Mouse (Mus musculus) stomach, postnatal 0 days (tissue): ENCODE results near the gene Nln.

Experiments
- CTCF ChIP-seq: IDR thresholded peaks from 2 replicates; pipeline ENCODE4 v1.5.1; 2016; ENCODE audit warnings: antibody characterized with exemption, low read depth, mild to moderate bottlenecking, moderate library complexity
- EP300 ChIP-seq: optimal IDR thresholded peaks from 2 replicates; pipeline ENCODE3; 2016; ENCODE audit warnings: antibody characterized with exemption

DNA sequence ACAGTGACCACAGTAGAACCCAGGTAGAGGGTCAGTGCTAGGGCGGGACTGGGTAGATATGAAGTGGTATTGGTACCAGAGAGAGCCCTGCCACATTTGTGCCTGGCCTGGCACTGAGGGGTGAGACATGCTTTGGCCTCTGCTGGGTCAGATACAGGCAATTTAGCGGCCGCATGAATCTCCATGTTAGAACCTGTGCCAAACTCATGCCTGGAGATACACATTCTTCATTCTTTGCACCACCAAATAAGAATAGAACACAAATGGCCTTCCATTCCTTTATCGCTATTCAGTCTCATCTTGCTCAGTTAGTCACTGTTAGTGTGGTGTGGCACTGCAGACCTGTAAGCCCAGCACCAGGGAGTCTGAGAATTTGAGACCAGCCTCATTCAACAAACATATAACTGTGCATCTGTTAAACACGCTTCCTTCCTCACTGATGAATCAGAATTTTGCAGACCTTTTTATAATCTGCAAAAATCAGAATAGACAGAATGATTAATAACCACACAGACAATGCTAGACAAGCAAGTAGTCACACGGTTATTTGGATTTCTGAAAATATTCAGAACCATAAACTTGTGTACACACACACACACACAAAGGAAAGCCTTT lies 104.1 kb downstream of the Nln start:
- TF ChIP-seq CTCF: no peak
- TF ChIP-seq EP300: no peak
